Mouse (Mus musculus) megakaryocyte, embryonic 14.5 days (primary cell): ENCODE data around the gene Myl3.

Experiments
- FLI1 ChIP-seq: IDR thresholded peaks from 2 replicates; pipeline ENCODE4 v1.6.1; 2012; ENCODE audit warnings: low read length, inconsistent platforms, mixed read lengths
- GATA1 ChIP-seq: IDR thresholded peaks from 3 replicates; pipeline ENCODE4 v1.6.1; 2012; ENCODE audit warnings: mixed read lengths, low read length, inconsistent platforms, borderline replicate concordance

GRCm38 (mm10) chr9:110736362-110736761 is 5.3 kb upstream of the Myl3 start:
- no peak for TF ChIP-seq GATA1
- TF ChIP-seq FLI1, result no peak
